Mouse (Mus musculus) embryonic facial prominence, embryonic 15.5 days (tissue): Measurements from ENCODE around the gene Gucy2g. TPM values are rescaled to one million over a fixed set of nuclear protein-coding genes. Genes with fewer than 3 reads are reported as not detected.
A peak's percentile ranks its signal among the peaks of the same experiment; 100 is the strongest.

Experiments used
- ATAC-seq: fragments of 200-750 bp; cut with Nextera tagmentation; 2 replicates; pipeline ENCODE4 v1.8.0; 2017; ENCODE audit warnings: low read depth, moderate TSS enrichment; ENCODE audit not compliant: insufficient number of reproducible peaks, low FRiP score, low TSS enrichment
- H3K27ac ChIP-seq: fragments of 300-500 bp; sonication (generic); replicated peaks from 2 replicates; pipeline ENCODE4 v1.5.1; 2015; ENCODE audit warnings: mild to moderate bottlenecking, inconsistent platforms
- H3K27me3 ChIP-seq: fragments of 300-500 bp; sonication (generic); 2 replicates; pipeline ENCODE4 v1.6.1; 2015; ENCODE audit warnings: inconsistent platforms
- H3K36me3 ChIP-seq: fragments of 300-500 bp; sonication (generic); 2 replicates; pipeline ENCODE4 v1.6.1; 2015; ENCODE audit warnings: mild to moderate bottlenecking, inconsistent platforms
- H3K4me1 ChIP-seq: fragments of 300-500 bp; sonication (generic); 2 replicates; pipeline ENCODE4 v1.6.1; 2015; ENCODE audit warnings: inconsistent platforms
- H3K4me2 ChIP-seq: fragments of 300-500 bp; sonication (generic); replicated peaks from 2 replicates; pipeline ENCODE4 v1.6.1; 2015; ENCODE audit warnings: mild to moderate bottlenecking, inconsistent platforms
- H3K4me3 ChIP-seq: fragments of 300-500 bp; sonication (generic); replicated peaks from 2 replicates; pipeline ENCODE4 v1.5.1; 2015; ENCODE audit warnings: mild to moderate bottlenecking, inconsistent platforms
- H3K9ac ChIP-seq: fragments of 300-500 bp; sonication (generic); 2 replicates; pipeline ENCODE4 v1.6.1; 2015; ENCODE audit warnings: inconsistent platforms
- H3K9me3 ChIP-seq: fragments of 300-500 bp; sonication (generic); replicated peaks from 2 replicates; pipeline ENCODE4 v1.6.1; 2016; ENCODE audit warnings: inconsistent platforms
- WGBS: fragments of 180-500 bp; shearing (Covaris S2); methylation state at CpG from one replicate; pipeline ENCODE4 v1.1.7; 2015; 5-methylcytosine and 5-hydroxymethylcytosine counted together
- polyA plus RNA-seq: library from polyadenylated mRNA; unstranded; fragments of >200 nt; fragmentation: Nextera tagmentation; extraction: Ambion mirVana; gene quantifications from 2 replicates; pipeline ENCODE4 v1.2.1, GENCODE M21; 2015

Gene Gucy2g
- polyA plus RNA-seq, 1 experiment from 2014 or later: 0.11 TPM

GRCm38 (mm10) chr19:55218741-55219221 lies 22.3 kb downstream of the Gucy2g start:
- Histone ChIP-seq H3K9ac (no peak overlapping the region), H3K4me1 (peaks cover 11% of the 10 kb centered on the region), H3K27me3 (no peaks in the 10 kb centered on the region), H3K4me3 (peak overlapping the region; percentile 47), H3K27ac (peak overlapping the region; percentile 49), H3K9me3 (no peaks in the 10 kb centered on the region), H3K36me3 (no peaks in the 10 kb centered on the region), H3K4me2 (peak overlapping the region; percentile 60)
- WGBS: 22% methylated on average over 12 of the region's 12 CpGs
- ATAC-seq: no peak

DNA sequence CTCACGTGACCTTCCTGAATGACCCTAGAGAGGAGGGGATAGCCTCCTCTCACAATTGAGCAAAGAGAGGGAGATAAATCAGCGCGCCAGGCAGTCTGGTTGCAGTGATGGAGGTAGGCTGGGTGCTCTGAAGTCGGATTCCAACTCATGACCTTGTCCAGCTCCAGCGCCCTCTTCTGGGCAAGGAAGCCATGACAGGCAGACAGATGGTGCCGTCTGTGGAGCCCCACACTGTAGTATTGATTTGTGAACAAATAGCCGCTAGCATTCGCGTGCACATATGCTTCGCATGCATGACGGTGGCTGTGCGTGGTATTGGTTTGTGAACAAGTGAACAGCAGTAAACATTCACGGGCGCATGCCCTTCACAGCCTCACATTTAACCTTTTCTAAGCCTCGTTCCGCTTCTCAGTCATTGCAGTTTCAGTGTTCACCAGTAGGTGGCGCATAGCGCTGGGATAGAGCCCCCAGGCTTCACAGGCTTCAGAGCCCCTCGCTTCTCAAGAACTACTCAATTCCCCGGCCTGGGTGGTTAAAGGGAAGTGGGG lies 22.8 kb downstream of the Gucy2g start:
- Histone ChIP-seq H3K4me3 (peak overlapping the region; percentile 47), H3K27me3 (no peaks in the 10 kb centered on the region), H3K9ac (peak overlapping the region; percentile 27; the same call in 1 of the 2 replicates), H3K36me3 (no peaks in the 10 kb centered on the region), H3K4me1 (peaks cover 11% of the 10 kb centered on the region), H3K27ac (peak overlapping the region; percentile 49; the same call in 1 of the 2 replicates), H3K4me2 (peak overlapping the region; percentile 60), H3K9me3 (no peaks in the 10 kb centered on the region)
- 5% methylated on average over 20 of the region's 20 CpGs for WGBS
- peak; percentile 59; the same call in 1 of the 2 replicates for ATAC-seq

DNA sequence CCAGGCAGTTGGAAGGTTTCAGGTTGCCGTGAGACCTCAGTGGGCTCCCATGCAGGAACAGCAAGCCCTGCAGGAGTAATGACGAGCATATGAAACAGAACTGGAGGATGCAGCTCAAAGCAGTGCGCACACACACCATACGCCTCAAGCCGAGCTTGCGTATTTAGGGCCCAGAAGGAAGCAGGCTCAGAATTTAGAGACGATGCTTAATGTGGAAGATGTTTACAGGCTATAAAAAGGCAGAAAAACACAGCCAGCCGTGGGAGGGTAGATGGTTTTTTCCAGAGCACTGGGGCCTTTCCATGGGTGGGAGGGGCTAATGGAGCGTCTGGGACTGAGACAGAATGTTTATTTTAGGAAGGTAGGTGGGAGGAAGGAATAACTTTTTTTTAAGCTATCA lies 23.7 kb downstream of the Gucy2g start:
- Histone ChIP-seq H3K9ac (no peak overlapping the region), H3K4me2 (no peak overlapping the region), H3K4me1 (peaks cover 11% of the 10 kb centered on the region), H3K27me3 (no peaks in the 10 kb centered on the region), H3K27ac (no peak overlapping the region), H3K9me3 (no peaks in the 10 kb centered on the region), H3K36me3 (no peaks in the 10 kb centered on the region), H3K4me3 (no peak overlapping the region)
- no peak for ATAC-seq
- 58% methylated on average over 9 of the region's 9 CpGs for WGBS

DNA sequence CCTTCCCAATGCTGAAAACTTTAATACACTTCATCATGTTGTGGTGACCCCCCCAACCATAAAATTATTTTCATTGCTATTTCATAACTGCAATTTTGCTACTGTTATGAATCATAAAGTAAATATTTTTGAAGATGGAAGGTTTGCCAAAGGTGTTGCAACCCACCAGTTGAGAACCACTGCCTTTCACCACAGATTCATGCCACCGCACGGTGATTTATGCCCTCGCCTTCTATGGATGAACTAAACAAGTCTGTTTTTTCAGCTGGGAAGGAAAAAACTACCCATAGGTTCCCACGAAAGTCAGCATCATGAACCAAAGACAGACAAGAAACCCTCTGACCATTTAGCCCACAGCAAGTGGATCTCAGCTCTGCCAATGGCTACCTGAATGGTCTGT lies 24.2 kb downstream of the Gucy2g start:
- 85% methylated on average over 4 of the region's 4 CpGs for WGBS
- no peak for ATAC-seq
- no peak overlapping the region for H3K27ac ChIP-seq
- H3K9ac ChIP-seq: no peak overlapping the region
- H3K36me3 ChIP-seq: no peaks in the 10 kb centered on the region
- H3K4me2 ChIP-seq: no peak overlapping the region
- H3K9me3 ChIP-seq: no peaks in the 10 kb centered on the region
- no peak overlapping the region for H3K4me3 ChIP-seq
- no peaks in the 10 kb centered on the region for H3K27me3 ChIP-seq
- peaks cover 11% of the 10 kb centered on the region for H3K4me1 ChIP-seq

DNA sequence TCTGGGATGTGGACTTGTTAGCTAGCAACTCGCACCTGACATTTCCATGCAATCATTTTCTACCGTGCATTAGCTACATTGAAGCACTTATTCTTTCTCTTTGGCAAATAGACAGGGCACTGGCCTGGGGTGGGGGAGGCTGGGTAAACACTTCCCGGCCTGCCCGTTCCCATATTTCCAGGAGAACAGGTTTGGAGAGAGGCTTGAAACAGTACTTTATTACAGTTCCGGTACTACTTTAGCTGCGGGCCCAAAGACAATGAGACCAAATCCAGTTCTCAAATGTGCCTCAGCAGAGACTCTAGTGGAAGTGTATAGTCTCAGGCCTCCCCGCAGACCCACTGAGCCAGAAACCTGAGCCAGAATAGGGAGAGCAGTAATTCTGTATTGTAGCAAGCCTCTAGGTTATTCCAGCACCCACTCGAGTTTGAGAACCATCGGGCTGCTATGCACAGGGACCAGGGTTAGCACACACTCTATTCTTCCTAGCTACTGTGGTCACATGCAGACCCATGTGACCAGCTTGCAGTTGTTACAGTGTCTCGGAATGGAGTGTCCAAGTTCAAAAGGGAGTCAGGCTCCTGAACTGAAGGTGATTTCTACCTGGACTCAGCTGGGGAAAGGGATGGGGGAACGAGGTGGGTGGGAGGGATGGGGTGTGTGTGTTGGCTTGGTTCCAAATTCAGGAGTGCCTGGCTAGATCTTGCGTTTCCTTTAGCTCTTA lies 27.3 kb downstream of the Gucy2g start:
- 66% methylated on average over 12 of the region's 12 CpGs for WGBS
- Histone ChIP-seq H3K4me3 (no peak overlapping the region), H3K4me2 (no peak overlapping the region), H3K27ac (peak overlapping the region; percentile 22; the same call in 1 of the 2 replicates), H3K4me1 (peaks cover 8% of the 10 kb centered on the region), H3K9ac (no peak overlapping the region), H3K36me3 (no peaks in the 10 kb centered on the region), H3K9me3 (no peaks in the 10 kb centered on the region), H3K27me3 (no peaks in the 10 kb centered on the region)
- no peak for ATAC-seq

DNA sequence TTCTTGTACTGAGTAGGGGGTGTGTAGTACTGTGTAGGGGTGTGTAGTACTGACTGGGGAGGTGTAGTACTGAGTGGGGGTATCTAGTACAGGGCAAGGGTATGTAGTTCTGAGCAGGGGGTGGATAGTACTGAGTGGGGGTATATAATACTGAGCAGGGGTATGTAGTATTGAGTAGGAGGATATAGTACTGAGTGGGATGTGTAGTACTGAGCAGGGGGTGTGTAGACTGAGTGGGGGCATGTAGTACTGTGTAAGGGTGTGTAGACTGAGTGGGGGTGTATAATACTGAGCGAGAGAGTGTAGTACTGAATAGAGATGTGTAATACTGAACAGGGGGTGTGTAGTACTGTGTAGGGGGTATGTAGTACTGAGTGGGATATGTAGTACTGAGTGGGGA lies 29.3 kb downstream of the Gucy2g start:
- Histone ChIP-seq H3K27ac (no peak overlapping the region), H3K9me3 (no peaks in the 10 kb centered on the region), H3K4me1 (no peaks in the 10 kb centered on the region; the same call in 1 of the 2 replicates), H3K36me3 (no peaks in the 10 kb centered on the region), H3K27me3 (no peaks in the 10 kb centered on the region), H3K9ac (no peak overlapping the region), H3K4me3 (no peak overlapping the region), H3K4me2 (no peak overlapping the region)
- no peak for ATAC-seq
- 92% methylated on average over 1 of the region's 1 CpGs for WGBS

DNA sequence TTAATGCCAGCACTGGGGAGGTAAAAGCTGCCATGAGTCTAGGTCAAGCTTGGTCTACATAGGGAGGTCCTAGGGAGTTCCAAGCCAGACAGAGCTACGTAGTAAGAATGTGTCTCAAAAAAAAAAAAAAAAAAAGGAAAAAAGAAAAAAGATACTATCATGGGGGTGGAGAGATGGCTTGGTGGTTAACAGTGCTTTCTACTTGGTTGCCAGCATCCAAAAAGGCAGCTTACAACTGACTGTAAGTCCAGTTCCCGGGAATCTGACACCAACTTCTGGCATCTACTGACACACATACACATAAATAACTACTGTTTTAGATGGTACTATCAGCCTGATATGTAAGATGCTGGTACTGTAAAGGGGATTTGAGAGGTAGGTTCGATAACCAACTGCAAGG lies 32.0 kb downstream of the Gucy2g start:
- Histone ChIP-seq H3K4me3 (no peak overlapping the region), H3K4me2 (no peak overlapping the region), H3K27ac (no peak overlapping the region), H3K27me3 (no peaks in the 10 kb centered on the region), H3K4me1 (no peaks in the 10 kb centered on the region), H3K9ac (no peak overlapping the region), H3K9me3 (no peaks in the 10 kb centered on the region), H3K36me3 (no peaks in the 10 kb centered on the region)
- 81% methylated on average over 3 of the region's 3 CpGs for WGBS
- ATAC-seq: no peak

DNA sequence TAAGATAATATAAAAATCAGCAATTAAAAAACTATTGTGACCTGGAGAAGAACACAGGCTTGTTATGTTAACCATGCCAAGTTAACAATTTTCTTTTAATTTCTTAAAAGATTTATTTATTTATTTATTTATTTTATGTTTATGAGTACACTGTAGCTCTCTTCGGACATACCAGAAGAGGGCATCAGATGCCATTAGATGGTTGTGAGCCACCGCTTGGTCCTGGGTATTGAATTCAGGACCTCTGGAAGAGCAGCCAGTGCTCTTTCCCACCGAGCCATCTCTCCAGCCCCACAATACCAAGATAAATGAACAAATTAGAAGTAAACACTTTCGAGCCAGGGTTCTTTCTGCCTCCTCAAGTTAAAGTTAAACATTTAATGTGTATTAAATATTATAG lies 32.4 kb downstream of the Gucy2g start:
- 72% methylated on average over 4 of the region's 4 CpGs for WGBS
- no peak overlapping the region for H3K4me2 ChIP-seq

GRCm38 (mm10) chr19:55207746-55208538 lies 33.1 kb downstream of the Gucy2g start:
- Histone ChIP-seq H3K27me3 (no peaks in the 10 kb centered on the region), H3K9ac (no peak overlapping the region), H3K4me1 (no peaks in the 10 kb centered on the region), H3K36me3 (no peaks in the 10 kb centered on the region), H3K4me2 (no peak overlapping the region), H3K9me3 (no peaks in the 10 kb centered on the region), H3K27ac (no peak overlapping the region), H3K4me3 (no peak overlapping the region)
- no peak for ATAC-seq
- WGBS: 62% methylated on average over 25 of the region's 25 CpGs

More for the DNA sequence above, 32.4 kb downstream of the Gucy2g start:
- ATAC-seq: no peak
- H3K27ac ChIP-seq: no peak overlapping the region
- no peak overlapping the region for H3K9ac ChIP-seq
- H3K4me3 ChIP-seq: no peak overlapping the region
- H3K9me3 ChIP-seq: no peaks in the 10 kb centered on the region
- H3K27me3 ChIP-seq: no peaks in the 10 kb centered on the region
- no peaks in the 10 kb centered on the region for H3K4me1 ChIP-seq
- no peaks in the 10 kb centered on the region for H3K36me3 ChIP-seq

DNA sequence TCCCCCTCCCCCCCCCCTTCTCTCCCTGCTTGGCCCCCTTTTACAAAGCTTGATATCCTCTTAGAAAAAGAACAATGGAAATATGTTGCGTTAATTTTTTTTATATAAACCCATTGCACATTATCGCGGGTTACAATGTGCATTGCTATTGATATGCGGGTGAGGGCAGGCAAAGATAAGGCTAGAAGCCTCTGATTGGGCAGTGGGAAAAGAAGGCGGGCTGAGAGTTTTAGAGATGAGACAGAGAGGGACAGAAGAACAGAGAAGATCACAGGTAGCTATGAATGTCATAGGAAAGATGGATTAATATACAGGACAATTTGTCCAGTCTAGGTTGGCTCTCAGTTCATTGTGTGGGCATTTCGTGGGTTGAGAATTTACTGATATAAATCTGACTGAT lies 33.8 kb downstream of the Gucy2g start:
- H3K27ac ChIP-seq: no peak overlapping the region
- WGBS: 58% methylated on average over 6 of the region's 6 CpGs
- H3K9ac ChIP-seq: no peak overlapping the region
- no peaks in the 10 kb centered on the region for H3K4me1 ChIP-seq
- H3K27me3 ChIP-seq: no peaks in the 10 kb centered on the region
- no peak overlapping the region for H3K4me2 ChIP-seq
- no peak overlapping the region for H3K4me3 ChIP-seq
- ATAC-seq: no peak
- H3K36me3 ChIP-seq: no peaks in the 10 kb centered on the region
- no peaks in the 10 kb centered on the region for H3K9me3 ChIP-seq

DNA sequence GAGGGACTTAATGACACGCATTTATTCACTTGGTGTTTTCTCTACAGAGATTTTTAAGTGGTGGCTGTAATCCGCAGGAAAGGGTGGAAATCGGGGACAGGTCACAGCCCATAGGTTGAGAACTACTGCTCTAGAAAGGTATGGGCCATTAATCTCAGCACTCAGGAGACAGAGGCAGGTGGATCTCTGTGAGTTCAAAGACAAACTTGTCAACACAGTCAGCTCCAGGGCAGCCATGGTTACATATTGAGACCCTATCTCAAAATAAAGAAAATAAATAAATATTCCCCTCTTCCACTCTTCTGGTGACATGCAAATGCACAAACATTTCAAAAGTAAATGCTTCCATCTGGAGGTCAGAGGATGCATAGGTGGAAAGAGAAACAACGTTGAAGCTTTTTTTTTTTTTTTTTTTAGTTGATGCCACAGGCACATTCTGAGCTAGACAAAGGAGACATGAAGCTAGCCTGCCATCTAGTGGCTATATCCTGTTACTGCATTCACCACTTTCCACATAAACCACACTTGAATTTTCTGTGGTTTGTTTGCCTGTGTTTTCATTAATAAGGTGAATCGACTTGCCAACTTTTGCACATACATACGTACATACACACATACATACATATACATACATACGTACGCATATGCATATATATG lies 34.4 kb downstream of the Gucy2g start:
- H3K4me3 ChIP-seq: no peak overlapping the region
- 32% methylated on average over 8 of the region's 8 CpGs for WGBS
- ATAC-seq: no peak

More for the DNA sequence above, 34.4 kb downstream of the Gucy2g start:
- Histone ChIP-seq H3K27me3 (no peaks in the 10 kb centered on the region), H3K4me1 (no peaks in the 10 kb centered on the region), H3K36me3 (no peaks in the 10 kb centered on the region), H3K27ac (no peak overlapping the region), H3K9ac (no peak overlapping the region), H3K9me3 (no peaks in the 10 kb centered on the region), H3K4me2 (no peak overlapping the region)
